Mouse (Mus musculus) cerebellum, adult 2 months (tissue): ENCODE measurements around the gene Zfhx3. TPM values are rescaled to one million over a fixed set of nuclear protein-coding genes. Genes with fewer than 3 reads are reported as not detected.
A peak's percentile ranks its signal among the peaks of the same experiment; 100 is the strongest.

Experiments used
- DNase-seq, 2 experiments: peaks; one replicate each; pipeline ENCODE4 v3.0.0; 2021
- H3K27ac ChIP-seq: fragments of 200-500 bp; 2 replicates; pipeline ENCODE4 v1.5.1; 2012; ENCODE audit warnings: low read length, control low read depth, inconsistent platforms; ENCODE audit not compliant: insufficient read depth
- H3K27me3 ChIP-seq: fragments of 200-500 bp; 2 replicates; pipeline ENCODE4 v1.6.1; 2012; ENCODE audit warnings: inconsistent platforms, mild to moderate bottlenecking, low read length, moderate library complexity; ENCODE audit not compliant: control insufficient read depth, insufficient read depth
- H3K4me1 ChIP-seq: fragments of 200-500 bp; 2 replicates; pipeline ENCODE4 v1.6.1; 2011; ENCODE audit warnings: low read length; ENCODE audit not compliant: control insufficient read depth, insufficient read depth
- H3K4me3 ChIP-seq: fragments of 200-500 bp; replicated peaks from 2 replicates; pipeline ENCODE3; 2011; ENCODE audit warnings: mild to moderate bottlenecking, low read depth, low read length, control low read depth; ENCODE audit not compliant: insufficient read depth
- CTCF ChIP-seq: fragments of 200-500 bp; IDR thresholded peaks from 2 replicates; pipeline ENCODE4 v1.5.1; 2011; ENCODE audit warnings: low read depth, mild to moderate bottlenecking, control low read depth, low read length, moderate library complexity, borderline replicate concordance; ENCODE audit not compliant: insufficient read depth
- POLR2A ChIP-seq: fragments of 200-500 bp; IDR thresholded peaks from 2 replicates; pipeline ENCODE4 v1.6.1; 2011; ENCODE audit warnings: low read length, control low read depth, borderline replicate concordance; ENCODE audit not compliant: insufficient read depth
- WGBS: fragments of 180-500 bp; shearing (Covaris S2); methylation state at CpG from one replicate; pipeline ENCODE4 v1.1.7; 2018; 5-methylcytosine and 5-hydroxymethylcytosine counted together
- polyA plus RNA-seq: library from polyadenylated mRNA; depleted of rRNA; stranded (reverse); fragments of >200 nt; gene quantifications from 2 replicates; pipeline ENCODE4 v1.2.3, GENCODE M21; 2012

Gene Zfhx3
- polyA plus RNA-seq, 1 experiment: 3.3 TPM

DNA sequence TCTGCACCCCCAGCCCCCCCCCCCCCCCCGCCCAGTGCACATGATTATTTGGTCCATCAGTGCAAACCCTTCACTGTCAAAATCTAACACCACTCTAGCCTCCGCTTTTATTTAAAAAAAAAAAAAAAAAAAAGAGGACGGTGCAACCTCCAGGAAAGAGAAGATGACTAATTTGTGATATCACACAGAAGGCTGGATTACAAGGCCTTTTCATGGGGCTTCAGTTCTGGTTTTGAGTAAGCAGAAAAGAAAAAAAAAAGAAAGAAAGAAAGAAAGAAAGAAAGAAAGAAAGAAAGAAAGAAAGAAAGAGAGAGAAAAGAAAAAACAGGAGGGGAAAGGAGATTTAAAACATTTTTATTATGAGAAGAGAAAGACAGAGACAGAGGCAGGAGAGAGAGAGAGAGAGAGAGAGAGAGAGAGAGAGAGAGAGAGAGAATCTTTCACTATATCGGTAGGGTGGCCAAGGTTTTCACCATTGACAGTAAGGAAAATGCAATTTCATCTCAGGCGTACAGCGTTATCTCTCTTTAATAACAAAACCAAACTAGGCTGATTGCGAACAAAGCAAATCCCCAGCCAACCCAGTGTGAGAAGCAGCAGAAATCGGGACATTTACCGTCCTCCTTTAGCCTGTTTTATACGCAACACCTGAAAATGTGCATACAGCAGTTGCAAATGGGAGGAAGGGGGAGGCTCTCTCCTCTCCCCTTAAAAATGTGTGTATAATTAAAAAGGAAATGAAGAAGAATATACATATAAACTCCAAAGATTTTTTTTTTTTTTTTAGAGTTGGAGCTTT lies 1.3 kb downstream of the Zfhx3 start:
- Histone ChIP-seq H3K4me3 (no peak overlapping the region), H3K27ac (no peak overlapping the region), H3K4me1 (no peaks in the 10 kb centered on the region), H3K27me3 (peaks cover 1% of the 10 kb centered on the region; the same call in 1 of the 2 replicates)
- 9% methylated on average over 10 of the region's 10 CpGs for WGBS
- no peak for TF ChIP-seq CTCF
- no peak for TF ChIP-seq POLR2A
- no peak for DNase-seq

DNA sequence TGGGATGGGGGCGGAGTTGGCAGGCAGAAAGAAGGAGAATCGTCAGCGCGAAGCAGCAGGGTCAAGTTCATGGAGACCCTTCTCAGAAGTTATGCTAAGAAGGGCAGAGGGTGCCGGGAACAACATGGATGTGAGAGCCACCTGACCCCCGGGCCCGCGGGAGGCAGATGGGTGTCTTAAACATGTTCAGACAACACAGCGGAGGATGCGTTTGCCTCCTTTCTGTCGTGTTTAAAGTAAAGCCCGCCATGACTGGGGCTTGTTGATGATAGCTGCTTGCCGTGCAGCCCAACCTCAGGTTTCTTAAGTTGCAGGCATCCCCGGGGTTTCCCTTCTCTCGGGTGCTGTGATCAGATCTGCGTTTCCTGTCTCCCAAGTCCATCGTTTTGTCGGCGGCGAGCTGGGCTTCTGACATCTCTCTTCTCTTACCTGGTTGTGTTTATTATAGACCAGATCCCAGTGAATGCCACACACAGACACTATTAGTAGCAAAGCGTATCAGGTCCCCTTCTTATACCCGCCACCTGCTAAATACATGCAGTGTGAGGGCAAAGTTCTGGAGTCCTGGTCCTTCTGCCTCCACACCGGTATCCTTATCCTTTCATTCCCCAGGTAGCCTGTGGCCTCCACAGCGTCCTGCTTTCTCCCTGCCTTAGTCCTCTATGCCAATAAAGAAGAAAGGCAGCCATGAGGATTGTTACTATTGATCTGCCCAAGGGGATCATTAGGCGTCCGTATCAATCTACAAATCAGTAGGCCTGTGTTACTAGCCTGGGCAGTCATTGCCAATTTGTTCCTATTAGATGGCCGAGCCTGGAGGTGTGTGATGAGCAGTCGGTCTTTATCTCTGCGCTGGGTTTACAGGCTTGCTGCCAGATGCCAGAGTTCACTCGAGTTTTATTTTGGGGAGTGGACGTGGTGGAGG lies 2.5 kb downstream of the Zfhx3 start:
- Histone ChIP-seq H3K4me1 (no peaks in the 10 kb centered on the region), H3K27ac (no peak overlapping the region), H3K27me3 (peaks cover 1% of the 10 kb centered on the region; the same call in 1 of the 2 replicates), H3K4me3 (no peak overlapping the region)
- 18% methylated on average over 31 of the region's 31 CpGs for WGBS
- TF ChIP-seq CTCF: no peak
- no peak for TF ChIP-seq POLR2A
- no peak for DNase-seq

DNA sequence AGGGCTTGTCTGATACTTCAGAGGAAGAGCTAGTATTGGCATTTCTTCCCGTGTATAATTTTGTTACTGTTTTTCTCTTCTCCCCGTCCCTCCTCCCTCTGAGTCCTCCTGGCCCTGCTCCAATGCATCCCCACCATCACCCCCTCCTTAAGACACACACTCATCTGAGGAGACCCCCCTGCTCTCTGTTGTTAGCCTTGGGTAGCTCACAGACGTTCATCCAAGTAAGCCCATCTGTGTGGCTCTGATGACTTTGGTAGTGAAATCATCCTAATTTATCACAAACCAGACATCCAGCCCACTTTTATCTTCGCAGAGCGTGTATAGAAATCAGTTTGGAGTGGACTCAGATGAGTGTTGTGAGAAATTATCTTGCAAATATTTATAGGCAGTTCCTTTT lies 4.4 kb downstream of the Zfhx3 start:
- Histone ChIP-seq H3K4me3 (no peak overlapping the region), H3K27ac (no peak overlapping the region), H3K27me3 (peaks cover 1% of the 10 kb centered on the region; the same call in 1 of the 2 replicates), H3K4me1 (no peaks in the 10 kb centered on the region)
- 44% methylated on average over 5 of the region's 5 CpGs for WGBS
- no peak for TF ChIP-seq POLR2A
- TF ChIP-seq CTCF: no peak
- DNase-seq: no peak

DNA sequence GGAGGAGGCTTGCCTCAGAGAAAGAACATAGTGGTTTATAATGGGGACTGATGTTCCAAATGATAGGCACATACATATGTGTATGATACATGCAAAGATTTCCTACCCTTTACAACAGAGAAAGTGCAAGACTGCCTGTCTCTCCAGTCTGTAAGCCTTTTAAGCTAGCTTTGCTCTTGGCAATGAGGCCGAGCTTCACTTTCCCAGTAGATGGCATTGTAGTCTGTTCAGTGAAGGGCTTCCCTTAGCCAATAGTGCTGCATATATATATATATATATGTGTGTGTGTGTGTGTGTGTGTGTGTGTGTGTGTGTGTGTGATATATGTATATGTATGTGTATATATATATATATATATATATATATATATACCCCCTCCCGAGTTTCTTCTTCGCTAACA lies 13.4 kb downstream of the Zfhx3 start:
- WGBS: 66% methylated on average over 3 of the region's 3 CpGs
- Histone ChIP-seq H3K4me3 (no peak overlapping the region), H3K4me1 (no peaks in the 10 kb centered on the region), H3K27me3 (no peaks in the 10 kb centered on the region; the same call in 1 of the 2 replicates), H3K27ac (no peak overlapping the region)
- DNase-seq: peak in 1 of 2 experiments; percentile 2
- no peak for TF ChIP-seq POLR2A
- TF ChIP-seq CTCF: no peak

DNA sequence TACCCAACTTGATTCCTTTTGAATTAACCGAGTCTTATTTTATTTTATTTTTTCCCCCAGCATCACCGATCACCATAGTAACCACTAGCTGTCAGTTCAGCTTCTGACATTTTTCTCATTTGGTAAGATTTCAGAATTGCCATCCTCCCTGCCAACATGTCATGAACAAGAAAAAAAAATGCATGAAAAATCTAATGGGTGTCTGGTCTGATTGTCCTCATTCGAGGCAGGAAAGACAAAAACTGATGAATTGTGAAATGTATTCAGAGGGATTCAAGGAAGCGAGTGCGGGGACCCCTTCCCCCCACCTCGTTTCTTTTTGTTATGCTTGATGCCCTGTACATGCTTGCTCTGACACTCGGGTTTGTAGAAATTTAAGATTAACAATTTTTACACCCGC lies 15.1 kb downstream of the Zfhx3 start:
- no peak for DNase-seq
- TF ChIP-seq POLR2A (no peak), CTCF (no peak)
- H3K4me3 ChIP-seq: no peak overlapping the region
- no peak overlapping the region for H3K27ac ChIP-seq
- H3K27me3 ChIP-seq: no peaks in the 10 kb centered on the region; the same call in 1 of the 2 replicates
- 39% methylated on average over 8 of the region's 8 CpGs for WGBS
- no peaks in the 10 kb centered on the region for H3K4me1 ChIP-seq

GRCm38 (mm10) chr8:107960466-107960865 lies 18.0 kb downstream of the Zfhx3 start:
- no peak for TF ChIP-seq POLR2A
- DNase-seq: no peak
- WGBS: 47% methylated on average over 11 of the region's 11 CpGs
- Histone ChIP-seq H3K27ac (no peak overlapping the region), H3K4me1 (no peaks in the 10 kb centered on the region), H3K27me3 (no peaks in the 10 kb centered on the region; the same call in 1 of the 2 replicates), H3K4me3 (no peak overlapping the region)

GRCm38 (mm10) chr8:107960878-107961277 lies 18.4 kb downstream of the Zfhx3 start:
- Histone ChIP-seq H3K4me1 (no peaks in the 10 kb centered on the region), H3K4me3 (no peak overlapping the region), H3K27ac (no peak overlapping the region), H3K27me3 (no peaks in the 10 kb centered on the region; the same call in 1 of the 2 replicates)
- 56% methylated on average over 8 of the region's 8 CpGs for WGBS
- no peak for DNase-seq
- TF ChIP-seq POLR2A: no peak
- TF ChIP-seq CTCF: no peak

GRCm38 (mm10) chr8:107972198-107972597 lies 29.8 kb downstream of the Zfhx3 start:
- Histone ChIP-seq H3K27ac (no peak overlapping the region), H3K27me3 (no peaks in the 10 kb centered on the region), H3K4me3 (no peak overlapping the region), H3K4me1 (no peaks in the 10 kb centered on the region)
- 89% methylated on average over 4 of the region's 4 CpGs for WGBS
- TF ChIP-seq CTCF (no peak), POLR2A (no peak)
- DNase-seq: no peak
